Mouse (Mus musculus) forebrain, embryonic 11.5 days (tissue): Measurements from ENCODE around the gene Ehd4. TPM values are rescaled to one million over a fixed set of nuclear protein-coding genes. Genes with fewer than 3 reads are reported as not detected.

ENCODE experiments used
- ATAC-seq: fragments of 200-750 bp; cut with Nextera tagmentation; replicated peaks from 2 replicates; pipeline ENCODE4 v1.8.0; 2017; ENCODE audit warnings: moderate TSS enrichment; ENCODE audit not compliant: low FRiP score
- DNase-seq: peaks from one replicate; pipeline ENCODE4 v3.0.0-alpha.2; 2017; ENCODE audit warnings: low spot score
- H3K27ac ChIP-seq: fragments of 300-500 bp; sonication (generic); 2 replicates; pipeline ENCODE4 v1.5.1; 2014; ENCODE audit warnings: low read depth, low read length
- H3K27me3 ChIP-seq: fragments of 300-500 bp; sonication (generic); 2 replicates; pipeline ENCODE4 v1.6.1; 2014; ENCODE audit warnings: mild to moderate bottlenecking, low read length, mixed read lengths; ENCODE audit not compliant: control insufficient read depth, insufficient read depth
- H3K36me3 ChIP-seq: fragments of 300-500 bp; sonication (generic); 2 replicates; pipeline ENCODE4 v1.6.1; 2014; ENCODE audit warnings: mild to moderate bottlenecking, low read length, moderate library complexity, mixed read lengths; ENCODE audit not compliant: control insufficient read depth, insufficient read depth
- H3K4me1 ChIP-seq: fragments of 300-500 bp; sonication (generic); replicated peaks from 2 replicates; pipeline ENCODE4 v1.6.1; 2014; ENCODE audit warnings: low read length, mixed read lengths; ENCODE audit not compliant: control insufficient read depth, insufficient read depth
- H3K4me2 ChIP-seq: fragments of 300-500 bp; sonication (generic); 2 replicates; pipeline ENCODE4 v1.6.1; 2014; ENCODE audit warnings: low read depth, mild to moderate bottlenecking, low read length, moderate library complexity, mixed read lengths; ENCODE audit not compliant: severe bottlenecking
- H3K4me3 ChIP-seq: fragments of 300-500 bp; sonication (generic); 2 replicates; pipeline ENCODE4 v1.5.1; 2014; ENCODE audit warnings: low read depth, low read length
- H3K9ac ChIP-seq: fragments of 300-500 bp; sonication (generic); 2 replicates; pipeline ENCODE4 v1.6.1; 2014; ENCODE audit warnings: low read length
- H3K9me3 ChIP-seq: fragments of 300-500 bp; sonication (generic); 2 replicates; pipeline ENCODE4 v1.6.1; 2016; ENCODE audit warnings: low read length, mixed read lengths; ENCODE audit not compliant: control insufficient read depth
- WGBS: fragments of 180-500 bp; shearing (Covaris S2); extraction: QIAGEN DNeasy Blood & Tissue Kit; methylation state at CpG from one replicate; pipeline ENCODE4 v1.1.7; 2014; 5-methylcytosine and 5-hydroxymethylcytosine counted together
- polyA plus RNA-seq: library from polyadenylated mRNA; unstranded; fragments of >200 nt; fragmentation: Nextera tagmentation; extraction: Ambion mirVana; gene quantifications from 2 replicates; pipeline ENCODE4 v1.2.1, GENCODE M21; 2014

Gene Ehd4
- polyA plus RNA-seq, 1 experiment from 2014 or later, result 13.1 TPM

DNA sequence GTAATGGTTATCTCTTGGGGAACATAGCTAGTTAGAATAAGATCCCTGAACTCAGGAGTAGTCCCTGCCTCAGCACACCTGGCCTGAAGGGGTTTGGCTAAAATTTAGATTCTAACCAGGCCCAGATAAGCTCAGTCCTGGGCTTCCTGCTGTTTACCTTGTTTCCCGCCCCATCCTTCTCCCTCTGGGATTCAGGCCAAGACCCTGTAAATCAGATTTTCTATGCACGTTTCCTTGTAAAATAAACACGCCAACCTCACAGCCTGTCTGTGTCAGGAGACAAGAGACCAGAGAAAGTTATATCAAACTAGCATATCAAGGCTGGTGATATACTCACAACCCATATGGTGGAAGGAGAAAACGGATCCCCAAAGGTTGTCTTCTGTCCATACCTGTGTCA is 42.8 kb downstream of the Ehd4 start:
- H3K27me3 ChIP-seq, result no peaks in the 10 kb centered on the region
- no peaks in the 10 kb centered on the region for H3K36me3 ChIP-seq
- ATAC-seq (no peak), DNase-seq (no peak)
- WGBS, result 82% methylated on average over 4 of the region's 4 CpGs
- no peak overlapping the region for H3K9ac ChIP-seq
- H3K4me2 ChIP-seq, result no peak overlapping the region
- no peaks in the 10 kb centered on the region for H3K9me3 ChIP-seq
- no peaks in the 10 kb centered on the region for H3K4me1 ChIP-seq
- H3K27ac ChIP-seq, result no peak overlapping the region
- no peak overlapping the region for H3K4me3 ChIP-seq

DNA sequence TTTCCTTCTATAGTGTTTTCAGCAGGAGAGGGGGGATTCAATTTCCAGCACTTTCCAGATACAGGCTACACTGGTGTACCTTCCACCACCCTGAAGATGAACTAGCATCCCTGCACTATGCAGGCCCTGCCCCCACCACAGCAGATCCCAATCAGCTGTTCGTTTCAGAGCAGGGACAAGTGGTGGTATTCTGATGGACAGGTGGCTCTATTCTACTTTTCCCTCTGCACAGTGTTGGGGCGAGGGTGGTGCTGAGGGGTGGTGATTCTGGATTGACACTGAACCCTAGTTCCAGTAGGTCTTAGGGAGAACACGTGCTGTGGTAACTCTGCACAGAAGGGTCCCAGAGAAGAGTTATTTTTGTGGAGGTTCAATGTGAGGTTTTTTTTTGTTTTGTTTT is 43.2 kb downstream of the Ehd4 start:
- WGBS, result 76% methylated on average over 3 of the region's 3 CpGs
- no peaks in the 10 kb centered on the region for H3K9me3 ChIP-seq
- no peak for DNase-seq

DNA sequence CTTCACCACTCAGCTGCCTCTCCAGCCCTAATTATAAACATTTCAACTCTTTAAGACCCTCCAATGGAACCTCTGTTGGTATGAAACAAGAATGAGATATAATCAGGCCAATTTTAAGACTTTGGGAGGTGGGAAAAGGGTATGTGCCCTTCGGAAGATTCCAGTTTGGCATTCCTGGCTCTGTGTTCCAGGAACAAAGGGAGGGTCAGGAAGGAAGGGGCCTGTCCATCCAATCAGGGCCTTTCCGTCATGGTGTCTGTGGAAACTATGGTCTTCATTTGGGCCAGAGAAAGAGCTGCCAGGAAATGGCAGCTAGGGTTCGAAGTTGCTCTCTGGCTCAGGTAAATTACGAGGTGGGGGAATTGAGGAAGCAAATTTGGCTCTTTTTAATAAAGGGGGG is 46.3 kb downstream of the Ehd4 start:
- no peak overlapping the region for H3K4me3 ChIP-seq
- 86% methylated on average over 4 of the region's 4 CpGs for WGBS
- H3K27ac ChIP-seq, result no peak overlapping the region
- H3K4me1 ChIP-seq, result no peaks in the 10 kb centered on the region
- H3K36me3 ChIP-seq, result no peaks in the 10 kb centered on the region
- ATAC-seq (no peak), DNase-seq (no peak)
- no peak overlapping the region for H3K9ac ChIP-seq
- H3K4me2 ChIP-seq, result no peak overlapping the region
- H3K27me3 ChIP-seq, result no peaks in the 10 kb centered on the region
- H3K9me3 ChIP-seq, result no peaks in the 10 kb centered on the region

More for the DNA sequence above, 43.2 kb downstream of the Ehd4 start:
- Histone ChIP-seq H3K4me3 (no peak overlapping the region), H3K4me2 (no peak overlapping the region), H3K27me3 (no peaks in the 10 kb centered on the region), H3K36me3 (no peaks in the 10 kb centered on the region), H3K9ac (no peak overlapping the region), H3K4me1 (no peaks in the 10 kb centered on the region), H3K27ac (no peak overlapping the region)
- ATAC-seq, result no peak

GRCm38 (mm10) chr2:120107446-120107845 is 47.0 kb downstream of the Ehd4 start:
- Histone ChIP-seq H3K27me3 (no peaks in the 10 kb centered on the region), H3K4me1 (no peaks in the 10 kb centered on the region), H3K9me3 (no peaks in the 10 kb centered on the region), H3K4me2 (no peak overlapping the region), H3K9ac (no peak overlapping the region), H3K4me3 (no peak overlapping the region), H3K36me3 (no peaks in the 10 kb centered on the region), H3K27ac (no peak overlapping the region)
- 88% methylated on average over 2 of the region's 2 CpGs for WGBS
- ATAC-seq (no peak), DNase-seq (no peak)

- ATAC-seq (no peak), DNase-seq (no peak)
- no peaks in the 10 kb centered on the region for H3K4me1 ChIP-seq
- H3K27me3 ChIP-seq, result no peaks in the 10 kb centered on the region
- WGBS, result 88% methylated on average over 8 of the region's 8 CpGs
- no peak overlapping the region for H3K4me2 ChIP-seq
- no peak overlapping the region for H3K27ac ChIP-seq
- no peak overlapping the region for H3K4me3 ChIP-seq
- no peaks in the 10 kb centered on the region for H3K9me3 ChIP-seq
- H3K9ac ChIP-seq, result no peak overlapping the region
- H3K36me3 ChIP-seq, result no peaks in the 10 kb centered on the region
These were observed 47.9 kb downstream of the Ehd4 start for GRCm38 (mm10) chr2:120106397-120106973.

DNA sequence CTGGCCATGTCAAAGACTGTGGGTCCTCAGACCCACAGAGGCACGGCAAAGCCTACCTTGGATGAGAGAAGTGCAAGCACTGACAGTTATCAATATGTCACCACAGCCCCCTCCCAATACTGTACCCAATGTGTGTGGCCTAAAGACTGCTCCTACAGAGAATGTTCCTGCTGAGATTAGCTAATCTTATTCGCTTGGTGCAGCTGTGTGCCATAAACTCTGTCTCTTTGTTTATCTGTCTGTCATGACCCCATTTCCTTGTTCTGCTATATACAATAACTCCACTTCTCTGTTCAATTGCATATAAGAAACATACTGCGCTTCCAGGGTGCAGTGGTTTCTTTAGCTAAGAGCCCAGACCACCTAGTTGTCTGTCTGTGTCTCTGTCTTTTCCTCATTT is 48.5 kb downstream of the Ehd4 start:
- WGBS, result 81% methylated on average over 3 of the region's 3 CpGs
- ATAC-seq (no peak), DNase-seq (no peak)
- H3K4me1 ChIP-seq, result no peaks in the 10 kb centered on the region
- H3K9ac ChIP-seq, result no peak overlapping the region
- H3K4me2 ChIP-seq, result no peak overlapping the region
- no peaks in the 10 kb centered on the region for H3K36me3 ChIP-seq
- H3K9me3 ChIP-seq, result no peaks in the 10 kb centered on the region
- H3K4me3 ChIP-seq, result no peak overlapping the region
- H3K27me3 ChIP-seq, result no peaks in the 10 kb centered on the region
- H3K27ac ChIP-seq, result no peak overlapping the region

DNA sequence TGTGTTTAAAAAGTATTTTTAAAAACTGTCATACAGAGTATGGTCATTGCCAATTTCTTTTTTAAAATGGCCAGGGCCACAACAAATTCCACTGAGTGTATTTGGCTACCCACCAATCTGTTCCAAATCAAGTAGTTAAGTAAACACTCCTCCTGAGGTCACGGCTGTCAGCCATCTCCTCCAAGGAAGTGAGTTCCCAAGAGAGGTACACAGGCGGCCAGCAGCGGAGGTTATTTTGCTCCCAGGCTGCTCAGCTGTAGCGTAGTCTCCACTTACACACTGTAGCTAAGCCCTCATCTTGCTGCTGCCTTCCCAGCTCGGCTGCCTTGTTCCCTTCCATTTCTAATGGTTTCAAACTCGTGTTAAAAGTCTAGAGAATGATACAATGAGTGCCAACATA is 51.5 kb downstream of the Ehd4 start:
- Histone ChIP-seq H3K27me3 (no peaks in the 10 kb centered on the region), H3K9ac (no peak overlapping the region), H3K4me1 (no peaks in the 10 kb centered on the region), H3K27ac (no peak overlapping the region), H3K9me3 (no peaks in the 10 kb centered on the region), H3K36me3 (no peaks in the 10 kb centered on the region), H3K4me2 (no peak overlapping the region), H3K4me3 (no peak overlapping the region)
- WGBS, result 68% methylated on average over 6 of the region's 6 CpGs
- ATAC-seq (no peak), DNase-seq (no peak)

GRCm38 (mm10) chr2:120102450-120102849 is 52.0 kb downstream of the Ehd4 start:
- no peak overlapping the region for H3K27ac ChIP-seq
- WGBS, result 66% methylated on average over 2 of the region's 2 CpGs

GRCm38 (mm10) chr2:120101961-120102360 is 52.4 kb downstream of the Ehd4 start:
- WGBS, result 95% methylated on average over 11 of the region's 11 CpGs
- no peaks in the 10 kb centered on the region for H3K4me1 ChIP-seq
- ATAC-seq, result no peak

More at GRCm38 (mm10) chr2:120102450-120102849, 52.0 kb downstream of the Ehd4 start:
- no peak for DNase-seq
- H3K27me3 ChIP-seq, result no peaks in the 10 kb centered on the region
- no peaks in the 10 kb centered on the region for H3K4me1 ChIP-seq
- no peak overlapping the region for H3K9ac ChIP-seq
- H3K9me3 ChIP-seq, result no peaks in the 10 kb centered on the region
- H3K4me2 ChIP-seq, result no peak overlapping the region
- no peak overlapping the region for H3K4me3 ChIP-seq
- no peaks in the 10 kb centered on the region for H3K36me3 ChIP-seq
- ATAC-seq, result no peak

More at GRCm38 (mm10) chr2:120101961-120102360, 52.4 kb downstream of the Ehd4 start:
- H3K36me3 ChIP-seq, result no peaks in the 10 kb centered on the region
- H3K27me3 ChIP-seq, result no peaks in the 10 kb centered on the region
- H3K4me2 ChIP-seq, result no peak overlapping the region
- no peak for DNase-seq
- no peak overlapping the region for H3K9ac ChIP-seq
- H3K4me3 ChIP-seq, result no peak overlapping the region
- H3K9me3 ChIP-seq, result no peaks in the 10 kb centered on the region
- H3K27ac ChIP-seq, result no peak overlapping the region
